Mouse (Mus musculus): ENCODE data around the gene Crim1. TPM values are rescaled to one million over a fixed set of nuclear protein-coding genes. Genes with fewer than 3 reads are reported as not detected.

Crim1 gene
- polyA plus RNA-seq, 1 experiment: 1.7 TPM

DNA sequence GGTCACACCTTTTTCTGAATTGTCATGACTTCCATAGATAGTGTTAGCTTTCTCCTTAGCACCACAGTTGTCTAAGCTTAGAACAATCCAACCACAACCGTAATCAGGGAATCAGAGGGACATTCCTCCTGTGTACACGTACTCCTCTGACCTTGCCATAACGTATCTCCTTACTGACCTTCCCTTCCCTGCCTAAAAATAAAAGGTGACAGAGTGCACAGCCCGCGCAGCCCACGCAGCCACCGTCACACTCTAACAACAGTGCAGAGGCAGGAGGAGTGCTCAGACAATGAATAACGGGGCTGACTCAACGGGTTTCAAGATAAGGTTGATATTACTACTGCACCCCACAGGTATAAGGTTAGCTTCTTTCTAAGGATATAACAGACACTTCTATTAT lies 203.8 kb downstream of the Crim1 start:
- TF ChIP-seq CTCF (IDR thresholded peaks at IDR 0.05; ENCODE audit: control insufficient read depth, insufficient read depth, low read length) (no peak), POLR2A (IDR thresholded peaks at IDR 0.05; ENCODE audit: borderline replicate concordance, control insufficient read depth, low read depth, low read length) (no peak)

GRCm38 (mm10) chr17:78405336-78405735 lies 205.3 kb downstream of the Crim1 start:
- WGBS: 81% methylated on average over 3 of the region's 3 CpGs
- no peak overlapping the region for H3K4me3 ChIP-seq (replicated peaks; ENCODE audit: control insufficient read depth, low read depth, low read length)
- no peaks in the 10 kb centered on the region for H3K4me1 ChIP-seq (ENCODE audit: control insufficient read depth, insufficient read depth, low read length)
- H3K27ac ChIP-seq (ENCODE audit: control insufficient read depth, insufficient read depth, low read depth, low read length, poor library complexity): no peak overlapping the region
- TF ChIP-seq POLR2A (IDR thresholded peaks at IDR 0.05; ENCODE audit: borderline replicate concordance, control insufficient read depth, low read depth, low read length) (no peak), CTCF (IDR thresholded peaks at IDR 0.05; ENCODE audit: control insufficient read depth, insufficient read depth, low read length) (no peak)

More for the DNA sequence above, 203.8 kb downstream of the Crim1 start:
- H3K4me1 ChIP-seq (ENCODE audit: control insufficient read depth, insufficient read depth, low read length): no peaks in the 10 kb centered on the region
- H3K4me3 ChIP-seq (replicated peaks; ENCODE audit: control insufficient read depth, low read depth, low read length): no peak overlapping the region
- no peak overlapping the region for H3K27ac ChIP-seq (ENCODE audit: control insufficient read depth, insufficient read depth, low read depth, low read length, poor library complexity)
- 86% methylated on average over 9 of the region's 9 CpGs for WGBS

- Histone ChIP-seq H3K4me3 (replicated peaks; ENCODE audit: control insufficient read depth, low read depth, low read length) (no peak overlapping the region), H3K27ac (ENCODE audit: control insufficient read depth, insufficient read depth, low read depth, low read length, poor library complexity) (no peak overlapping the region), H3K4me1 (ENCODE audit: control insufficient read depth, insufficient read depth, low read length) (no peaks in the 10 kb centered on the region)
- no peak for TF ChIP-seq POLR2A (IDR thresholded peaks at IDR 0.05; ENCODE audit: borderline replicate concordance, control insufficient read depth, low read depth, low read length)
- no peak for TF ChIP-seq CTCF (IDR thresholded peaks at IDR 0.05; ENCODE audit: control insufficient read depth, insufficient read depth, low read length)
- WGBS: 86% methylated on average over 10 of the region's 10 CpGs
These were observed 206.8 kb downstream of the Crim1 start for GRCm38 (mm10) chr17:78406854-78407253.

GRCm38 (mm10) chr17:78407581-78407980 lies 207.5 kb downstream of the Crim1 start:
- 73% methylated on average over 4 of the region's 4 CpGs for WGBS
- no peak overlapping the region for H3K27ac ChIP-seq (ENCODE audit: control insufficient read depth, insufficient read depth, low read depth, low read length, poor library complexity)
- H3K4me3 ChIP-seq (replicated peaks; ENCODE audit: control insufficient read depth, low read depth, low read length): no peak overlapping the region
- TF ChIP-seq CTCF (IDR thresholded peaks at IDR 0.05; ENCODE audit: control insufficient read depth, insufficient read depth, low read length) (no peak), POLR2A (IDR thresholded peaks at IDR 0.05; ENCODE audit: borderline replicate concordance, control insufficient read depth, low read depth, low read length) (no peak)
- H3K4me1 ChIP-seq (ENCODE audit: control insufficient read depth, insufficient read depth, low read length): no peaks in the 10 kb centered on the region

DNA sequence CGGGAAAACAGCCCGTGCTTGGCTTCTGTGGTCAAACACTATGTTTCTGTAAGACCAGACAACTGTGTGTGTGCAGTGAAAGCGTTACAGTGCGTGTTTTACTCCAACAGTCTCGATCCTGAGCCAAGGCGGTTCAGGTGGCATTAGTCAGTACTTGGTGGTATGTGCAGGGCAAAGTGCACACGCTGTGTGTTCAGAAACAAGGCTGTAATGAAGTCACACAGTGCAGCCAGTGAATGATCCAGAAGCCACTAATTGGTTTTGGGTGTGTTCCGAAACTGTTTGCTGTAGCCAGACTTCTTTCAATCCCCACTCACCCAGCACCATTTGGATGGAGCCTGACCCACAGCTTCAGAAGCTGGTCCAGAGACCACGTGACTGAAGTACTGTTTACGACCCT lies 208.3 kb downstream of the Crim1 start:
- TF ChIP-seq CTCF (IDR thresholded peaks at IDR 0.05; ENCODE audit: control insufficient read depth, insufficient read depth, low read length) (no peak), POLR2A (IDR thresholded peaks at IDR 0.05; ENCODE audit: borderline replicate concordance, control insufficient read depth, low read depth, low read length) (no peak)
- no peak overlapping the region for H3K27ac ChIP-seq (ENCODE audit: control insufficient read depth, insufficient read depth, low read depth, low read length, poor library complexity)
- no peak overlapping the region for H3K4me3 ChIP-seq (replicated peaks; ENCODE audit: control insufficient read depth, low read depth, low read length)
- WGBS: 90% methylated on average over 10 of the region's 10 CpGs
- H3K4me1 ChIP-seq (ENCODE audit: control insufficient read depth, insufficient read depth, low read length): no peaks in the 10 kb centered on the region

DNA sequence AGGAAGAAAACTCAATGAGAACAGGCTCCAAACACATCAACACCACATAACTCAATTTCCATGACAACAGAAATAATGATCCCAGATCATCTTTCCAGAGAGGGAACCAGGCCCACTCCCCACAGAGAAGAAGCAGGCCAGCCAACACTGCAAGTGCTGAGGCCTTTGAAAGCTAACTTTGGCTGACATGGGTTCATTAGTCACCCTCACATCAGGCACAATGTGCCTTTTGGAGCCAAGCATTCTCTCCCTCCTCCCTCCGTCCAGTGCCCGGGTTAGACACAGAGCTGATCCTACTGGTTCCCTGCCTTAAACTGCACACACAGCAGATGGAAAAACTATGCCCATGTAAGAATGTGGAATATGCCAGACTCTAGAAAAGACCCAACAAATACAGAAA lies 209.9 kb downstream of the Crim1 start:
- no peak for TF ChIP-seq CTCF (IDR thresholded peaks at IDR 0.05; ENCODE audit: control insufficient read depth, insufficient read depth, low read length)
- no peak for TF ChIP-seq POLR2A (IDR thresholded peaks at IDR 0.05; ENCODE audit: borderline replicate concordance, control insufficient read depth, low read depth, low read length)
- Histone ChIP-seq H3K4me1 (ENCODE audit: control insufficient read depth, insufficient read depth, low read length) (no peaks in the 10 kb centered on the region), H3K27ac (ENCODE audit: control insufficient read depth, insufficient read depth, low read depth, low read length, poor library complexity) (no peak overlapping the region), H3K4me3 (replicated peaks; ENCODE audit: control insufficient read depth, low read depth, low read length) (no peak overlapping the region)
- 93% methylated on average over 2 of the region's 2 CpGs for whole genome bisulfite sequencing

GRCm38 (mm10) chr17:78415255-78415654 lies 215.2 kb downstream of the Crim1 start:
- Histone ChIP-seq H3K4me1 (ENCODE audit: control insufficient read depth, insufficient read depth, low read length) (no peaks in the 10 kb centered on the region), H3K4me3 (replicated peaks; ENCODE audit: control insufficient read depth, low read depth, low read length) (no peak overlapping the region), H3K27ac (ENCODE audit: control insufficient read depth, insufficient read depth, low read depth, low read length, poor library complexity) (no peak overlapping the region)
- TF ChIP-seq POLR2A (IDR thresholded peaks at IDR 0.05; ENCODE audit: borderline replicate concordance, control insufficient read depth, low read depth, low read length) (no peak), CTCF (IDR thresholded peaks at IDR 0.05; ENCODE audit: control insufficient read depth, insufficient read depth, low read length) (no peak)
- 61% methylated on average over 2 of the region's 2 CpGs for WGBS

GRCm38 (mm10) chr17:78417381-78418281 lies 217.6 kb downstream of the Crim1 start, which contains the start of gene Fez2:
Gene Fez2, minus strand, starts transcription at chr17:78418152.
- H3K4me3 ChIP-seq (replicated peaks; ENCODE audit: control insufficient read depth, low read depth, low read length): peak within 1 kb of the TSS; percentile 83
- TF ChIP-seq CTCF (IDR thresholded peaks at IDR 0.05; ENCODE audit: control insufficient read depth, insufficient read depth, low read length) (no peak), POLR2A (IDR thresholded peaks at IDR 0.05; ENCODE audit: borderline replicate concordance, control insufficient read depth, low read depth, low read length) (no peak; the same call in 1 of the 2 replicates)
- no peaks in the 10 kb centered on the region for H3K4me1 ChIP-seq (ENCODE audit: control insufficient read depth, insufficient read depth, low read length)
- under 1% methylated on average over 61 of the region's 67 CpGs for WGBS
- H3K27ac ChIP-seq (ENCODE audit: control insufficient read depth, insufficient read depth, low read depth, low read length, poor library complexity): peak within 1 kb of the TSS; percentile 94
